Comparison of ENCODE assay signal across 8 mouse cellular contexts in genomic region chr9:68884451-68885035, GRCm38 (mm10).
A peak's percentile ranks its signal among the peaks of the same experiment; 100 is the strongest.
DNase-seq lines count a peak whose midpoint lies in the region; ATAC-seq and TF ChIP-seq lines count a peak whose summit lies in the region.

No protein-coding gene starts in this region.

- no peak overlapping the region for H3K9ac ChIP-seq in liver, adult 2 months (ENCODE audit: low read depth, low read length)
- no peak overlapping the region for H3K9ac ChIP-seq in intestine, embryonic 16.5 days (ENCODE audit: low read depth, low read length)
- no peak overlapping the region for H3K9ac ChIP-seq in lung, postnatal 0 days (replicated peaks; ENCODE audit: low read depth)
- H3K9ac ChIP-seq in stomach, postnatal 0 days (ENCODE audit: low read length) = no peak overlapping the region
- H3K9ac ChIP-seq in midbrain, embryonic 11.5 days (ENCODE audit: low read length) = no peak overlapping the region
- H3K9ac ChIP-seq in forebrain, embryonic 13.5 days = no peak overlapping the region
- H3K9ac ChIP-seq in forebrain, embryonic 11.5 days (ENCODE audit: low read length) = no peak overlapping the region

- no peak overlapping the region for H3K4me3 ChIP-seq in liver, adult 2 months (ENCODE audit: insufficient read depth, low read depth, low read length)
- H3K4me3 ChIP-seq in intestine, embryonic 16.5 days (ENCODE audit: low read length) = no peak overlapping the region
- no peak overlapping the region for H3K4me3 ChIP-seq in lung, postnatal 0 days (ENCODE audit: low read depth, low read length)
- H3K4me3 ChIP-seq in stomach, postnatal 0 days (ENCODE audit: low read depth, low read length) = no peak overlapping the region
- no peak overlapping the region for H3K4me3 ChIP-seq in midbrain, embryonic 11.5 days (ENCODE audit: low read depth, low read length)
- H3K4me3 ChIP-seq in forebrain, embryonic 13.5 days = no peak overlapping the region
- no peak overlapping the region for H3K4me3 ChIP-seq in forebrain, embryonic 11.5 days (ENCODE audit: low read depth, low read length)

- peak overlapping the region; percentile 71 for H3K27ac ChIP-seq in liver, adult 2 months (replicated peaks; ENCODE audit: insufficient read depth, low read depth, low read length)
- peak overlapping the region; percentile 58 for H3K27ac ChIP-seq in intestine, embryonic 16.5 days (ENCODE audit: low read length)
- H3K27ac ChIP-seq in lung, postnatal 0 days (ENCODE audit: low read length) = peak overlapping the region; percentile 51
- H3K27ac ChIP-seq in stomach, postnatal 0 days (replicated peaks) = peak overlapping the region; percentile 49; the same call in 1 of the 2 replicates
- H3K27ac ChIP-seq in midbrain, embryonic 11.5 days (ENCODE audit: low read depth, low read length) = no peak overlapping the region
- no peak overlapping the region for H3K27ac ChIP-seq in forebrain, embryonic 13.5 days
- H3K27ac ChIP-seq in forebrain, embryonic 11.5 days (ENCODE audit: low read depth, low read length) = no peak overlapping the region

- no peak; the same call in 1 of the 2 replicates for TF ChIP-seq EP300 in lung, postnatal 0 days (IDR thresholded peaks at IDR 0.05)
- no peak for TF ChIP-seq EP300 in stomach, postnatal 0 days (optimal IDR thresholded peaks at IDR 0.05)

- WGBS in liver, adult 2 months = 53% methylated on average over 9 of the region's 9 CpGs
- WGBS in intestine, embryonic 16.5 days = 61% methylated on average over 9 of the region's 9 CpGs
- 44% methylated on average over 9 of the region's 9 CpGs for WGBS in lung, postnatal 0 days
- WGBS in stomach, postnatal 0 days = 63% methylated on average over 9 of the region's 9 CpGs
- WGBS in midbrain, embryonic 11.5 days = 89% methylated on average over 9 of the region's 9 CpGs
- WGBS in forebrain, embryonic 13.5 days = 90% methylated on average over 9 of the region's 9 CpGs
- WGBS in forebrain, embryonic 11.5 days = 85% methylated on average over 9 of the region's 9 CpGs

- TF ChIP-seq POLR2A in liver, adult 2 months (IDR thresholded peaks at IDR 0.05; ENCODE audit: extremely low read depth, insufficient read depth, low read length) = no peak

- H3K9me3 ChIP-seq in intestine, embryonic 16.5 days (ENCODE audit: control insufficient read depth, low read length) = no peaks in the 10 kb centered on the region
- H3K9me3 ChIP-seq in lung, postnatal 0 days (ENCODE audit: low read length) = no peaks in the 10 kb centered on the region
- no peaks in the 10 kb centered on the region for H3K9me3 ChIP-seq in stomach, postnatal 0 days (ENCODE audit: control insufficient read depth, low read length)
- H3K9me3 ChIP-seq in midbrain, embryonic 11.5 days (ENCODE audit: control insufficient read depth, low read length) = no peaks in the 10 kb centered on the region
- no peaks in the 10 kb centered on the region for H3K9me3 ChIP-seq in forebrain, embryonic 13.5 days (replicated peaks)
- H3K9me3 ChIP-seq in forebrain, embryonic 11.5 days (ENCODE audit: control insufficient read depth, low read length) = no peaks in the 10 kb centered on the region

- TF ChIP-seq CTCF in liver, adult 2 months (IDR thresholded peaks at IDR 0.05; ENCODE audit: low read depth, low read length) = no peak
- TF ChIP-seq CTCF in lung, postnatal 0 days (IDR thresholded peaks at IDR 0.05) = no peak
- no peak for TF ChIP-seq CTCF in stomach, postnatal 0 days (IDR thresholded peaks at IDR 0.05; ENCODE audit: low read depth)

- no peaks in the 10 kb centered on the region for H3K79me2 ChIP-seq in liver, adult 2 months (ENCODE audit: control insufficient read depth, insufficient read depth, low read length)

- no peaks in the 10 kb centered on the region for H3K36me3 ChIP-seq in liver, adult 2 months (ENCODE audit: control insufficient read depth, insufficient read depth, low read length)
- no peaks in the 10 kb centered on the region for H3K36me3 ChIP-seq in intestine, embryonic 16.5 days (ENCODE audit: control insufficient read depth, insufficient read depth, low read length)
- H3K36me3 ChIP-seq in lung, postnatal 0 days (ENCODE audit: insufficient read depth, low read length) = no peaks in the 10 kb centered on the region
- H3K36me3 ChIP-seq in stomach, postnatal 0 days (ENCODE audit: control insufficient read depth, insufficient read depth, low read length) = no peaks in the 10 kb centered on the region
- H3K36me3 ChIP-seq in midbrain, embryonic 11.5 days (ENCODE audit: control insufficient read depth, insufficient read depth, low read length) = no peaks in the 10 kb centered on the region
- H3K36me3 ChIP-seq in forebrain, embryonic 13.5 days (ENCODE audit: poor library complexity, severe bottlenecking) = no peaks in the 10 kb centered on the region
- no peaks in the 10 kb centered on the region for H3K36me3 ChIP-seq in forebrain, embryonic 11.5 days (ENCODE audit: control insufficient read depth, insufficient read depth, low read length)

- peaks cover 27% of the 10 kb centered on the region for H3K4me1 ChIP-seq in liver, adult 2 months (ENCODE audit: control insufficient read depth, insufficient read depth, low read length)
- peaks cover 4% of the 10 kb centered on the region; the same call in 1 of the 2 replicates for H3K4me1 ChIP-seq in intestine, embryonic 16.5 days (ENCODE audit: control insufficient read depth, insufficient read depth, low read length)
- peaks cover 14% of the 10 kb centered on the region for H3K4me1 ChIP-seq in lung, postnatal 0 days (ENCODE audit: insufficient read depth, low read depth, low read length)
- no peaks in the 10 kb centered on the region for H3K4me1 ChIP-seq in stomach, postnatal 0 days (replicated peaks; ENCODE audit: control insufficient read depth, insufficient read depth)
- H3K4me1 ChIP-seq in midbrain, embryonic 11.5 days (ENCODE audit: control insufficient read depth, insufficient read depth, low read length) = peaks cover 6% of the 10 kb centered on the region
- H3K4me1 ChIP-seq in forebrain, embryonic 13.5 days = peaks cover 49% of the 10 kb centered on the region
- peaks cover 7% of the 10 kb centered on the region; the same call in 1 of the 2 replicates for H3K4me1 ChIP-seq in forebrain, embryonic 11.5 days (replicated peaks; ENCODE audit: control insufficient read depth, insufficient read depth, low read length)

- ATAC-seq in intestine, embryonic 16.5 days = peak; percentile 46; the same call in 1 of the 2 replicates
- no peak for ATAC-seq in lung, postnatal 0 days
- ATAC-seq in stomach, postnatal 0 days (ENCODE audit: low FRiP score, low TSS enrichment) = no peak
- ATAC-seq in midbrain, embryonic 11.5 days (ENCODE audit: low FRiP score) = no peak
- ATAC-seq in forebrain, embryonic 13.5 days = no peak
- no peak for ATAC-seq in forebrain, embryonic 11.5 days (replicated peaks; ENCODE audit: low FRiP score)

- no peak overlapping the region for H3K4me2 ChIP-seq in intestine, embryonic 16.5 days (ENCODE audit: low read depth, low read length)
- H3K4me2 ChIP-seq in lung, postnatal 0 days (replicated peaks; ENCODE audit: low read depth, low read length) = peak overlapping the region; percentile 29; the same call in 1 of the 2 replicates
- no peak overlapping the region for H3K4me2 ChIP-seq in stomach, postnatal 0 days (replicated peaks; ENCODE audit: low read depth)
- no peak overlapping the region for H3K4me2 ChIP-seq in midbrain, embryonic 11.5 days
- no peak overlapping the region for H3K4me2 ChIP-seq in forebrain, embryonic 13.5 days
- no peak overlapping the region for H3K4me2 ChIP-seq in forebrain, embryonic 11.5 days (ENCODE audit: low read depth, low read length, severe bottlenecking)

- DNase-seq in liver, adult 2 months (ENCODE audit: extremely low read depth, low read depth, low spot score) = peak; percentile 63
- DNase-seq in liver = no peak
- DNase-seq in lung, postnatal 0 days (ENCODE audit: low spot score) = peak; percentile 52
- no peak for DNase-seq in stomach, postnatal 0 days (ENCODE audit: low spot score)
- no peak for DNase-seq in midbrain, embryonic 11.5 days (ENCODE audit: low spot score, missing footprints)
- no peak for DNase-seq in forebrain, embryonic 11.5 days (ENCODE audit: low spot score)

- no peaks in the 10 kb centered on the region for H3K27me3 ChIP-seq in liver, adult 2 months (ENCODE audit: control insufficient read depth, insufficient read depth, low read length)
- no peaks in the 10 kb centered on the region for H3K27me3 ChIP-seq in intestine, embryonic 16.5 days (replicated peaks; ENCODE audit: control insufficient read depth, insufficient read depth, low read length)
- H3K27me3 ChIP-seq in lung, postnatal 0 days (replicated peaks; ENCODE audit: insufficient read depth, low read length) = no peaks in the 10 kb centered on the region
- no peaks in the 10 kb centered on the region for H3K27me3 ChIP-seq in stomach, postnatal 0 days (ENCODE audit: control insufficient read depth, insufficient read depth, low read length)
- H3K27me3 ChIP-seq in midbrain, embryonic 11.5 days (ENCODE audit: control insufficient read depth, insufficient read depth, low read length) = no peaks in the 10 kb centered on the region
- no peaks in the 10 kb centered on the region for H3K27me3 ChIP-seq in forebrain, embryonic 13.5 days
- H3K27me3 ChIP-seq in forebrain, embryonic 11.5 days (ENCODE audit: control insufficient read depth, insufficient read depth, low read length) = no peaks in the 10 kb centered on the region

Comparison
In these comparisons a context has a peak if more than half of its experiments do, and no peak if none do; other contexts are left out.
1. DNase-seq: peak in liver, adult 2 months (single experiment) and lung, postnatal 0 days (single experiment); none in liver (single experiment), stomach, postnatal 0 days (single experiment), midbrain, embryonic 11.5 days (single experiment) and forebrain, embryonic 11.5 days (single experiment).
2. H3K27ac ChIP-seq: peak in liver, adult 2 months (single experiment), intestine, embryonic 16.5 days (single experiment), lung, postnatal 0 days (single experiment) and stomach, postnatal 0 days (single experiment); none in midbrain, embryonic 11.5 days (single experiment), forebrain, embryonic 13.5 days (single experiment) and forebrain, embryonic 11.5 days (single experiment).